Mouse (Mus musculus) neural tube, postnatal 0 days (tissue): ENCODE measurements around the gene Cbarp. TPM values are rescaled to one million over a fixed set of nuclear protein-coding genes. Genes with fewer than 3 reads are reported as not detected.

ENCODE experiments used
- polyA plus RNA-seq: library from polyadenylated mRNA; unstranded; fragments of >200 nt; fragmentation: Nextera tagmentation; extraction: Ambion mirVana; gene quantifications from 2 replicates; pipeline ENCODE4 v1.2.1, GENCODE M21; 2015

The Cbarp gene
- 110 and 138 TPM in 2 replicates for polyA plus RNA-seq

DNA sequence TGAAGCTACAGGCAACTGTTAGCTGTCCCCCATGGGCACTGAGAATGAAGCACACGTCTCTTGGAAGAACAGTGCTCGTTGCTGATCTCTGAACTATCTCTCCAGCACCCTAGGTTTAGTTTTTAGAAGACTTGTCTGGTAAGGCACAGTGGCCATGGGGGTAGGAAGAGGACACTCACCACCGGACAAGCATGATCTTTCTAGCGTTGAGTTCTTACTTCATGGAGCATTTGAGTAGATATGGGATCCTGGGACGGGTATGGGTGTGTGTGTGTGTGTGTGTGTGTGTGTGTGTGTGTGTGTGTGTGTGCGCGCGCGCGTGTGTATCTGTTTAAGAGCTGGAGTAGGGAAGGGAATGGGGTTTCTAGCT lies at the start of gene Cbarp:
Gene Cbarp (minus strand): TSS at position 170 of the 370 bp plus-strand sequence.

DNA sequence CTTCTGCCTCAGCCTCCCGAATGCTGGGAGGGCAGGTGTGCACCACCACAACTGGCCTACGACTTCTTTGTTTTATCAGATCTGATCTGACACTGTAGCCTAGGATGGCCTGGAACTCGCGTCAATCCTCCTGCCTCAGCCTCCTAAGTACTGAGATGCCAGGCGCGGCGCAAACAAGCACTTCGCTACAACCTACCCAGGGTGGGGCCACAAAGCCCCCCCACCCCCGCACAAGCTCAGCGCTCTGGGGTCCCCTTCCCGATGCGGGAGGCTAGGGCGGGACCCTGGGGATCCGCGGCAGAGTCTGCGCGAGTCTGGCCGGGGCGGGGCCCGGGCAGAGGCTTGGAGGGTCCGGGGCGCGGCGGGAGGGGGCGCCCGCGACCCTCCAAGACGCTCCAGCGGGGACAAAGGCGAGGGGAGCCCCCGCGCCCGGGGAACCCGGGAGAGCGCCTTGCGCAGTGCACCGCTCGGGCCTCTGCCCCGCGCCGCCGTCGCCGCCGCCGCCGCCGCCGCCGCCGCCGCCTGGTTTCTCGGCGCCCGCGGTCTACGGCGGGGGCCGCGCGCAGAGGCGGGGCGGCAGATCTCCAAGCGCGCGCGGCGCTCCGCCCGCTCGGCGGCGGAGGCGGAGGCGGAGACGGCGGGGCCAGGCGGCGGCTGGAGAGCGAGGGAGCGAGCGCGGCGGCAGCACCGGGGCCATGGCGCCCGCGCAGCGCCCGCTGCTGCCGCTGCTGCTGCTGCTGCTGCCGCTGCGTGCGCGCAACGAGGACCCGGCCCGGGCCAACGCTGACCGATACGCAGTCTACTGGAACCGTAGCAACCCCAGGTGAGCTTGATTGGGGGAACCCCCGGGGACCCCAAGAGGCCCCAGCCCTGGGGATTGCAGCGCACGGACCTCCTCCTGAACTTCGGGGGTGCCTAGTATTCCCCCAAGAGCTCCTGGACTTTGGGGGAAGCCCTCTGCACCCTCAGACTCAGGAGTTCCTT lies 38.7 kb upstream of the Cbarp start, which contains the start of gene Efna2:
Gene Efna2 (plus strand): TSS at position 415 of the 984 bp plus-strand sequence.

DNA sequence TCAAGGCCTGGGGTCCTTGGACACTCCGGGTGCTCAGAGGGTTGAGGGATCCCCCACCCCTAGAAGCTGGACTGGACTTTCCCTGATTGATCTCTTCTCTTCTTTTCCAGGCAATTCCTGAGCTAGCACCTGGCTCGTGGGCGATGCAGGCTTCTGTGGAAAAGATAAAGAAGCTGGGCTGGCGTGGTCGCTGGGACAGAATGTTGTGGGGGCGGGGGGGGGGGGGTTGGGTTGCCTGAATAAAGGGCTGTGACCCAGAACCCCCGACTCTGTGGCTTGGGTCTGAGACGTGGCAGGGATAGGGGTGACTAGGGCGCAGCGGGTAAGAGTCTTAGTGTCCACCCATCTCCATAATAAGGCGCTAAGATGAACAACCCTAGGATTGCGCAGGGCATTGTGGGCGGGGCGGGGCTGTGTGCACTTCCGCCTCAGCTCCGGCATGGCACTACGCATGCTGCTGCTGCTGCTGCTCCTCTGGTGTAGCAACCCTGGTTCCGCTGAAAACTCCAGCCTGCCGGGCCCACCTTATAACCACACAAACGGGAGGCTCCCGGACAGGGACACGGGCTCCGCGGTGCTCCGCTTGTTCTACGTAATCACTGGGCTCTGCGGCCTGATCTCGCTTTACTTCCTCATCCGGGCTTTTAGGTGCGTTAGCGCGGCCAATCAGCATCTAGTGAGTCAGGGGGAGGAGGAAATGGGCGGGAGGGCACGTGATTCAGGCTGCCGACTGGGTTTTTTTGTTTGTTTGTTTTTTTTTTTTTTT lies 32.1 kb upstream of the Cbarp start, which contains the start of gene 1600002K03Rik:
Gene 1600002K03Rik (plus strand): TSS at position 418 of the 766 bp plus-strand sequence.

GRCm38 (mm10) chr10:80165392-80166128 lies 24.9 kb upstream of the Cbarp start, which contains the start of gene Cirbp:
Cirbp (plus strand) TSS chr10:80165985.

GRCm38 (mm10) chr10:80147719-80148601 lies 7.3 kb upstream of the Cbarp start, which contains the start of gene Midn:
Midn (plus strand) TSS chr10:80148272.

GRCm38 (mm10) chr10:80138553-80139438 lies 1.8 kb downstream of the Cbarp start, which contains the start of gene Atp5d:
Atp5d (plus strand) TSS chr10:80138632.

DNA sequence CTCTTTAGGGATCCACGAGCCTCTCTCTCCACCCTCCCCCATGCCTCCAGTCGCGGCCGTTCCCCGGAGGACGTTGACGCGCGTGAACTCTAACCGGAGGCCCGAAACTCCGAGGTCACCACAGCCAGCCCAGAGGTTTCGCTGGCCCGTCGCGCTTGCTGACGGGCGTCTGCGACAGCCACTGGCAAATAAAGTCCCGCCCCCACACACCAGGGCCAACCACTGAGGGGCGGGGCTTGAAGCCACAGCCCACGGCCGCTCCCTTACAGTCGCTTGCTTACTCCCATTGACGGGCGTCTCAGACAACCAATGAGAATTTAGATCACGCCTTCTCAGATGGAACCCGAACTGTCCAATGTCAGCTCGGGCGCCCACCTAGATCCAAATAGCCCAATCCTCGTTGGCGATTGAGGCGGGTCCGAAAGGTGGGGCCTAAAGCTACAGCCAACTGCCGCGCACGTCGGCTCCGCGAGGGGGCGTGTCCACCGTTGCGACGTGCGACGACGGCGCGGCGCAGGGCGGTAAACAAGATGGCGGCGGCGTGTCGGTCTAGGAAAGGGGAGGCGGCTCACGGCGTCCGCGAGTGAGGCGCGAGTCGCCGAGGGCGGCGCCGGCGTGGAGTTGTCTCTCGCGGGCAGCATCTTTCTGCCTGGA lies 25.2 kb downstream of the Cbarp start, which contains the start of gene Stk11:
Gene Stk11 (plus strand): TSS at position 514 of the 654 bp plus-strand sequence.

DNA sequence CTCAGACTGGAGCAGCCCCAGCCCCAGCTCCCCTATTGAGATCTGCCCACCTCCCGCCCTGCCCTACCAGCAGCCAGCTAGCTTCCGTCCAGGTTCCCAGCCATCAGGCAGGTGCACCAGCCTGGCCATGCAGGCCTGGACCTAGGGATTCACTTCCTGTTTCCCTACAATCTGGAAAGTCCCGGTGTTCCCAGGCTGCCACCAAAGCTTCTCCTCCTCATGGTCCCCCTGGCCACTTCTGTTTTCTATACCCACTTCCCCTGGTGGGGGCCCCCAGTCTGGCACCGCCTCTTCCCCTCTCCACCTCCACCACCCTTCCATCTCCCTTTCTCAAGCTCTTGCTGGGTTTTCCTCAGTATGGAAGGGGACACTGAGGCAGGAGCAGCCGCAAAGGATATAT lies 35.2 kb downstream of the Cbarp start, which contains the start of gene Sbno2:
Gene Sbno2 (minus strand): TSS at position 112 of the 400 bp plus-strand sequence.

Other genes with a start within 250 kb of the Cbarp start
- 0.37 TPM in 1 of 2 replicates, not detected in the other for gene Cfd, start 250.0 kb downstream of the Cbarp start, polyA plus RNA-seq
- gene Med16, start 231.9 kb downstream of the Cbarp start, polyA plus RNA-seq = 38.0 and 41.7 TPM in 2 replicates
- gene Gm26602, start 230.0 kb downstream of the Cbarp start, polyA plus RNA-seq = 32.0 TPM in 1 of 2 replicates, not detected in the other
- 3.6 and 3.7 TPM in 2 replicates for gene Kiss1r, start 223.9 kb downstream of the Cbarp start, polyA plus RNA-seq
- 268 and 306 TPM in 2 replicates for gene R3hdm4, start 219.6 kb downstream of the Cbarp start, polyA plus RNA-seq
- gene Arid3a, start 213.8 kb downstream of the Cbarp start, polyA plus RNA-seq = 1.7 and 3.0 TPM in 2 replicates
- 108 and 110 TPM in 2 replicates for gene Wdr18, start 180.7 kb downstream of the Cbarp start, polyA plus RNA-seq
- gene Grin3b, start 170.1 kb downstream of the Cbarp start, polyA plus RNA-seq = 0.24 and 0.35 TPM in 2 replicates
- gene Tmem259, start 156.5 kb downstream of the Cbarp start, polyA plus RNA-seq = 33.5 and 35.6 TPM in 2 replicates
- gene Cnn2, start 152.3 kb downstream of the Cbarp start, polyA plus RNA-seq = 19.9 and 20.5 TPM in 2 replicates
- gene Abca7, start 144.3 kb downstream of the Cbarp start, polyA plus RNA-seq = 2.6 TPM in 2 replicates
- 1.9 TPM in 2 replicates for gene Arhgap45, start 124.2 kb downstream of the Cbarp start, polyA plus RNA-seq
- 138 and 143 TPM in 2 replicates for gene Polr2e, start 101.0 kb downstream of the Cbarp start, polyA plus RNA-seq
- gene Gpx4, start 93.7 kb downstream of the Cbarp start, polyA plus RNA-seq = 738 and 765 TPM in 2 replicates
- 8.5 and 9.0 TPM in 2 replicates for gene Sbno2, start 35.3 kb downstream of the Cbarp start, polyA plus RNA-seq
- gene Stk11, start 25.0 kb downstream of the Cbarp start, polyA plus RNA-seq = 14.6 and 18.3 TPM in 2 replicates
- gene Atp5d, start 2.2 kb downstream of the Cbarp start, polyA plus RNA-seq = 803 and 819 TPM in 2 replicates
- gene Midn, start 7.4 kb upstream of the Cbarp start, polyA plus RNA-seq = 16.4 and 21.8 TPM in 2 replicates
- gene Cirbp, start 25.1 kb upstream of the Cbarp start, polyA plus RNA-seq = 566 and 579 TPM in 2 replicates
- 6.4 and 8.1 TPM in 2 replicates for gene 1600002K03Rik, start 32.1 kb upstream of the Cbarp start, polyA plus RNA-seq
- 28.7 and 30.4 TPM in 2 replicates for gene Efna2, start 38.6 kb upstream of the Cbarp start, polyA plus RNA-seq
- 37.7 and 42.6 TPM in 2 replicates for gene Mum1, start 85.6 kb upstream of the Cbarp start, polyA plus RNA-seq
- 488 and 508 TPM in 2 replicates for gene Ndufs7, start 108.3 kb upstream of the Cbarp start, polyA plus RNA-seq
- 28.8 and 33.0 TPM in 2 replicates for gene Gamt, start 120.2 kb upstream of the Cbarp start, polyA plus RNA-seq
- gene Dazap1, start 120.7 kb upstream of the Cbarp start, polyA plus RNA-seq = 32.5 and 35.2 TPM in 2 replicates
- gene Rps15, start 151.6 kb upstream of the Cbarp start, polyA plus RNA-seq = 656 and 679 TPM in 2 replicates
- 70.9 and 88.2 TPM in 2 replicates for gene Apc2, start 155.1 kb upstream of the Cbarp start, polyA plus RNA-seq
- gene 2310011J03Rik, start 179.7 kb upstream of the Cbarp start, polyA plus RNA-seq = 37.1 and 37.5 TPM in 2 replicates
- gene Pcsk4, start 188.7 kb upstream of the Cbarp start, polyA plus RNA-seq = 11.0 and 13.5 TPM in 2 replicates
- gene Reep6, start 189.1 kb upstream of the Cbarp start, polyA plus RNA-seq = 5.6 and 5.7 TPM in 2 replicates
- 3.5 and 4.6 TPM in 2 replicates for gene Adamtsl5, start 207.6 kb upstream of the Cbarp start, polyA plus RNA-seq
- gene Plk5, start 215.6 kb upstream of the Cbarp start, polyA plus RNA-seq = 8.5 and 8.6 TPM in 2 replicates
- 13.1 and 15.0 TPM in 2 replicates for gene Mex3d, start 246.8 kb upstream of the Cbarp start, polyA plus RNA-seq